8 mouse cellular contexts compared by ENCODE assay signal in genomic region chr2:154437191-154437527, GRCm38 (mm10). TPM values are rescaled to one million over a fixed set of nuclear protein-coding genes. Genes with fewer than 3 reads are reported as not detected.
DNase-seq lines count a peak whose midpoint lies in the region; ATAC-seq and TF ChIP-seq lines count a peak whose summit lies in the region.

No protein-coding gene starts in this region.

- no peak for ATAC-seq in forebrain, embryonic 11.5 days (replicated peaks; ENCODE audit: low FRiP score)
- no peak for ATAC-seq in liver, embryonic 12.5 days
- no peak for ATAC-seq in megakaryocyte progenitor cell, adult 5-6 weeks (replicated peaks; ENCODE audit: poor library complexity)

- peak overlapping the region; percentile 87 for H3ac ChIP-seq in C2C12 (ENCODE audit: control insufficient read depth, insufficient read length, low read depth)

- H3K4me3 ChIP-seq in heart, embryonic 10.5 days = peak overlapping the region; percentile 96
- peak overlapping the region; percentile 77 for H3K4me3 ChIP-seq in C2C12 (ENCODE audit: insufficient read depth, poor library complexity, severe bottlenecking)
- H3K4me3 ChIP-seq in forebrain, embryonic 11.5 days (ENCODE audit: low read depth, low read length) = peak overlapping the region; percentile 88
- peak overlapping the region; percentile 96 for H3K4me3 ChIP-seq in liver, embryonic 12.5 days

- H3K9me3 ChIP-seq in heart, embryonic 10.5 days = no peaks in the 10 kb centered on the region
- H3K9me3 ChIP-seq in forebrain, embryonic 11.5 days (ENCODE audit: control insufficient read depth, low read length) = no peaks in the 10 kb centered on the region
- H3K9me3 ChIP-seq in liver, embryonic 12.5 days (replicated peaks) = no peaks in the 10 kb centered on the region

- no peaks in the 10 kb centered on the region for H3K27me3 ChIP-seq in heart, embryonic 10.5 days (ENCODE audit: insufficient read depth, poor library complexity, severe bottlenecking)
- H3K27me3 ChIP-seq in C2C12 (ENCODE audit: control insufficient read depth, insufficient read depth, insufficient read length) = no peaks in the 10 kb centered on the region
- no peaks in the 10 kb centered on the region for H3K27me3 ChIP-seq in forebrain, embryonic 11.5 days (ENCODE audit: control insufficient read depth, insufficient read depth, low read length)
- no peaks in the 10 kb centered on the region for H3K27me3 ChIP-seq in liver, embryonic 12.5 days (replicated peaks)

- TF ChIP-seq CTCF in C2C12 (IDR thresholded peaks at IDR 0.05; ENCODE audit: control insufficient read depth, insufficient read depth, insufficient read length) = no peak

- WGBS in heart, embryonic 10.5 days = 12% methylated on average over 7 of the region's 7 CpGs
- WGBS in forebrain, embryonic 11.5 days = 20% methylated on average over 7 of the region's 7 CpGs
- 12% methylated on average over 7 of the region's 7 CpGs for WGBS in liver, embryonic 12.5 days (ENCODE audit: insufficient replicate concordance)

- H3K79me3 ChIP-seq in C2C12 (ENCODE audit: low read depth) = peaks cover 52% of the 10 kb centered on the region

- peak overlapping the region; percentile 63 for H3K4me2 ChIP-seq in forebrain, embryonic 11.5 days (ENCODE audit: low read depth, low read length, severe bottlenecking)
- H3K4me2 ChIP-seq in liver, embryonic 12.5 days = peak overlapping the region; percentile 87

- no peak for DNase-seq in heart, embryonic 10.5 days (ENCODE audit: low spot score)
- DNase-seq in heart, postnatal 25 days (ENCODE audit: low spot score) = no peak
- DNase-seq in forebrain, embryonic 11.5 days (ENCODE audit: low spot score) = no peak
- DNase-seq in frontal cortex, postnatal 10 days (ENCODE audit: low spot score in 2 of 2) = no peak
- no peak for DNase-seq in cerebellum, postnatal 10 days

- peaks cover 23% of the 10 kb centered on the region; the same call in 1 of the 2 replicates for H3K4me1 ChIP-seq in heart, embryonic 10.5 days
- H3K4me1 ChIP-seq in forebrain, embryonic 11.5 days (replicated peaks; ENCODE audit: control insufficient read depth, insufficient read depth, low read length) = peaks cover 5% of the 10 kb centered on the region; the same call in 1 of the 2 replicates
- H3K4me1 ChIP-seq in liver, embryonic 12.5 days = peaks cover 41% of the 10 kb centered on the region

- H3K9ac ChIP-seq in forebrain, embryonic 11.5 days (ENCODE audit: low read length) = peak overlapping the region; percentile 96
- peak overlapping the region; percentile 98 for H3K9ac ChIP-seq in liver, embryonic 12.5 days

- intact Hi-C loops in heart, postnatal 25 days (cut with DNase I) = loop anchor here (5.0 kb wide), 1 partner anchor 175 kb away; the partner anchor contains the start of genes 4930519P11Rik and Zfp341

- peaks cover 58% of the 10 kb centered on the region for H3K79me2 ChIP-seq in C2C12 (ENCODE audit: control insufficient read depth, insufficient read depth)

- 0 out of 2 replicates have a peak, but pooled peaks cover 2% of the 10 kb centered on the region for H3K36me3 ChIP-seq in heart, embryonic 10.5 days
- H3K36me3 ChIP-seq in C2C12 (ENCODE audit: control insufficient read depth, insufficient read depth) = peaks cover 7% of the 10 kb centered on the region
- H3K36me3 ChIP-seq in forebrain, embryonic 11.5 days (ENCODE audit: control insufficient read depth, insufficient read depth, low read length) = no peaks in the 10 kb centered on the region
- H3K36me3 ChIP-seq in liver, embryonic 12.5 days = no peaks in the 10 kb centered on the region

- peak overlapping the region; percentile 99 for H3K27ac ChIP-seq in heart, embryonic 10.5 days
- H3K27ac ChIP-seq in forebrain, embryonic 11.5 days (ENCODE audit: low read depth, low read length) = no peak overlapping the region
- H3K27ac ChIP-seq in liver, embryonic 12.5 days = peak overlapping the region; percentile 87

TF ChIP-seq in C2C12, 6 proteins besides CTCF, POLR2A, EP300 and RAD21:
- no peak for TF ChIP-seq MYOG (IDR thresholded peaks at IDR 0.05; ENCODE audit: control insufficient read depth, extremely low read depth, insufficient read length)
- TF ChIP-seq MAX (IDR thresholded peaks at IDR 0.05) = no peak
- no peak for TF ChIP-seq MYOD1 (IDR thresholded peaks at IDR 0.05; ENCODE audit: control insufficient read depth, insufficient read length, low read depth)
- no peak for TF ChIP-seq USF1 (IDR thresholded peaks at IDR 0.05; ENCODE audit: low read depth)
- no peak for TF ChIP-seq FOSL1 (IDR thresholded peaks at IDR 0.05; ENCODE audit: insufficient read depth, low read length, poor library complexity, severe bottlenecking)
- TF ChIP-seq CEBPB (IDR thresholded peaks at IDR 0.05; ENCODE audit: low read depth) = no peak

RNA-seq across cellular contexts. Expression of gene Cbfa2t2, which starts 0.9 kb away (rescaled TPM):
- 37.3 and 44.6 TPM in 2 replicates for polyA plus RNA-seq in heart, embryonic 10.5 days (2016; fragmentation: Nextera tagmentation; extraction: Ambion mirVana)
- 10 to 100 TPM; 14.3 to 18.4 TPM for total RNA-seq in heart, postnatal 25 days (2021)
- 8.5 TPM for polyA plus RNA-seq in C2C12 (2012; fragmentation: generic; extraction: Trizol)
- 69.4 and 71.6 TPM in 2 replicates for polyA plus RNA-seq in forebrain, embryonic 11.5 days (2014; fragmentation: Nextera tagmentation; extraction: Ambion mirVana)
- 13.8 and 15.1 TPM in 2 replicates for polyA plus RNA-seq in liver, embryonic 12.5 days (2016; fragmentation: Nextera tagmentation; extraction: Ambion mirVana)
- 14.8 and 23.3 TPM in 2 replicates for total RNA-seq in megakaryocyte progenitor cell, adult 5-6 weeks (2015)
- 10.1 and 11.5 TPM in 2 replicates for total RNA-seq in megakaryocyte progenitor cell, adult 5-6 weeks (2017)

RNA-seq across cellular contexts. Expression of gene Snta1, which starts 29.3 kb away (rescaled TPM):
- polyA plus RNA-seq in heart, embryonic 10.5 days (2016; fragmentation: Nextera tagmentation; extraction: Ambion mirVana) = 28.1 and 42.0 TPM in 2 replicates
- total RNA-seq in heart, postnatal 25 days (2021) = 10 to 100 TPM; 88.8 to 90.4 TPM
- 28.5 TPM for polyA plus RNA-seq in C2C12 (2012; fragmentation: generic; extraction: Trizol)
- 3.1 and 3.4 TPM in 2 replicates for polyA plus RNA-seq in forebrain, embryonic 11.5 days (2014; fragmentation: Nextera tagmentation; extraction: Ambion mirVana)
- polyA plus RNA-seq in liver, embryonic 12.5 days (2016; fragmentation: Nextera tagmentation; extraction: Ambion mirVana) = 1.5 and 1.6 TPM in 2 replicates
- not detected in 2 replicates for total RNA-seq in megakaryocyte progenitor cell, adult 5-6 weeks (2015)
- 0.12 and 0.24 TPM in 2 replicates for total RNA-seq in megakaryocyte progenitor cell, adult 5-6 weeks (2017)
